Mouse (Mus musculus): ENCODE data around the gene Nab2.

Nab2 gene

GRCm38 (mm10) chr10:127642772-127643552, 25.4 kb downstream of the Nab2 start, which contains the start of gene Stat6:
Stat6 (plus strand) TSS chr10:127642986.
- no peak for DNase-seq

GRCm38 (mm10) chr10:127641861-127642771, 26.3 kb downstream of the Nab2 start:
- peak; percentile 94 for DNase-seq

- no peak for DNase-seq
Measured at GRCm38 (mm10) chr10:127640421-127640820, 27.9 kb downstream of the Nab2 start.

GRCm38 (mm10) chr10:127632668-127633271, 35.6 kb downstream of the Nab2 start:
- DNase-seq: no peak

GRCm38 (mm10) chr10:127631261-127632214, 36.8 kb downstream of the Nab2 start:
- DNase-seq: no peak

GRCm38 (mm10) chr10:127626433-127626832, 41.9 kb downstream of the Nab2 start:
- no peak for DNase-seq

GRCm38 (mm10) chr10:127623439-127624216, 44.7 kb downstream of the Nab2 start:
- no peak for DNase-seq

GRCm38 (mm10) chr10:127622661-127623060, 45.7 kb downstream of the Nab2 start:
- no peak for DNase-seq

- DNase-seq: no peak
Measured at GRCm38 (mm10) chr10:127622057-127622392, 46.3 kb downstream of the Nab2 start.

- peak; percentile 92 for DNase-seq
Measured at GRCm38 (mm10) chr10:127621191-127622056, 46.9 kb downstream of the Nab2 start.

- peak; percentile 49 for DNase-seq
Measured at GRCm38 (mm10) chr10:127620406-127621190, 47.8 kb downstream of the Nab2 start, which contains the start of gene Lrp1. Lrp1 (minus strand) TSS chr10:127621148.

GRCm38 (mm10) chr10:127619941-127620405, 48.4 kb downstream of the Nab2 start:
- no peak for DNase-seq

GRCm38 (mm10) chr10:127619119-127619721, 49.1 kb downstream of the Nab2 start:
- DNase-seq: no peak

GRCm38 (mm10) chr10:127618173-127618572, 50.2 kb downstream of the Nab2 start:
- no peak for DNase-seq

GRCm38 (mm10) chr10:127617294-127617693, 51.1 kb downstream of the Nab2 start:
- no peak for DNase-seq

- no peak for DNase-seq
Measured at GRCm38 (mm10) chr10:127616261-127616679, 52.1 kb downstream of the Nab2 start.

- DNase-seq: no peak
Measured at GRCm38 (mm10) chr10:127615591-127615990, 52.8 kb downstream of the Nab2 start.

GRCm38 (mm10) chr10:127615034-127615374, 53.4 kb downstream of the Nab2 start:
- no peak for DNase-seq
